Mouse (Mus musculus) myocyte (in vitro differentiated cells): ENCODE data around the gene Olfr901.

Experiments used
- POLR2AphosphoS2 ChIP-seq: IDR thresholded peaks from one replicate; pipeline ENCODE4 v1.6.1; 2011; ENCODE audit warnings: low read depth, control low read depth; ENCODE audit not compliant: insufficient read length
- REST ChIP-seq: IDR thresholded peaks from one replicate; pipeline ENCODE4 v1.6.1; 2011; ENCODE audit warnings: mild to moderate bottlenecking, control low read depth, moderate library complexity; ENCODE audit not compliant: insufficient read depth, insufficient read length

DNA sequence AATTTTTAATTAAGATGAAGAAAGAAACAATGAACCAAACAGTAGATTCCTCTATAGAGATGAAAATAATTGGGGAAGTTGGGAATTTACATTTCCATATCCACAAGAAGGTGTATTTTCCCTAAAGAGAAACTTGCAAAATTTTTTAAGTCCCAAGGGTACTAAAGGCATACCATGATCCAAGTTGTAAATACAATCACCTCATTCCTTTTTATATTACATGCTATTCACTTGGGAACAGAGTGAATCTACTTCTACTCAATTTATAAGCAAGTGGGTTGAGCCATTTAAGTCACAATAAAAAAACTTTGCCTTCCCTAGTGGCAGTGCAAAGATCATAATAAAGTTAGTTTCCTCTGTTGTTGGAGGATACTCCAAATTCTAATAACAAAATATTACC lies 33.6 kb downstream of the Olfr901 start, which contains the start of gene Olfr904:
- no peak for TF ChIP-seq POLR2AphosphoS2
- no peak for TF ChIP-seq REST
